Mouse (Mus musculus) E14TG2a.4 (cell line): ENCODE data around the gene Scd4.

Experiments
- H3K27me3 ChIP-seq: 2 replicates; pipeline ENCODE4 v1.6.1; 2014; ENCODE audit warnings: low read length, control low read depth; ENCODE audit not compliant: insufficient read depth
- H3K36me3 ChIP-seq: 2 replicates; pipeline ENCODE4 v1.6.1; 2014; ENCODE audit warnings: low read length, control low read depth; ENCODE audit not compliant: insufficient read depth
- H3K4me1 ChIP-seq: replicated peaks from 2 replicates; pipeline ENCODE4 v1.6.1; 2014; ENCODE audit warnings: low read depth, low read length, control low read depth
- H3K4me3 ChIP-seq: replicated peaks from 2 replicates; pipeline ENCODE4 v1.5.1; 2014; ENCODE audit warnings: mild to moderate bottlenecking, low read length
- H3K9me3 ChIP-seq: 2 replicates; pipeline ENCODE4 v1.6.1; 2014; ENCODE audit warnings: low read length, control low read depth
- CTCF ChIP-seq: conservative IDR thresholded peaks from 2 replicates; pipeline ENCODE4 v1.5.1; 2014; ENCODE audit warnings: low read length
- NANOG ChIP-seq: IDR thresholded peaks from 2 replicates; pipeline ENCODE4 v1.6.1; 2014; ENCODE audit warnings: borderline replicate concordance, low read length, mixed read lengths
- POU5F1 ChIP-seq: IDR thresholded peaks from 2 replicates; pipeline ENCODE4 v1.6.1; 2014; ENCODE audit warnings: low read length, borderline replicate concordance

Gene Scd4

GRCm38 (mm10) chr19:44394972-44395371 is 62.1 kb downstream of the Scd4 start:
- H3K9me3 ChIP-seq: no peaks in the 10 kb centered on the region
- no peak overlapping the region for H3K4me3 ChIP-seq
- peaks cover 12% of the 10 kb centered on the region for H3K4me1 ChIP-seq
- no peaks in the 10 kb centered on the region for H3K27me3 ChIP-seq
- no peak for TF ChIP-seq CTCF
- TF ChIP-seq POU5F1: no peak
- no peak for TF ChIP-seq NANOG
- peaks cover 53% of the 10 kb centered on the region for H3K36me3 ChIP-seq
